24 mouse cellular contexts compared by ENCODE assay signal in the genomic region with DNA sequence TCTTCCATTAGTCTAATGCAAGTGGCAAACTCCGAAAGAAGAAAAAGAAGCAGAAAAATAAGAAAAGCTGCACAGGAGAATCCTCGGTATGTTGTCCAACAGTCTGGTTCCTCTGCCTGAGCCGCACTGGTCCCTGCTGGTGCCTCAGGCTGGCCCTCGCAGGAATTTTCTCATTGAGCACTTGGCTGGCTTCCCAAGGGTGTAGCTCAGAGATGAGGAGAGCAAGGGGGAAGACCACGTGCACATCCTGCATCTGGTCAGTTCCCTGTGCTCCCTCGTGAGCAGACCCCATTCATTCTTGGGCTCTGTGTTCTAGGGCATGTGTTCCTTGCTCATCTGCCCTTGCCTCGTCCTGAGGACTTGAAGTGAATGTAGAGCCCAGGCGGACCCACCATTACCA. TPM values are rescaled to one million over a fixed set of nuclear protein-coding genes. Genes with fewer than 3 reads are reported as not detected.
"Had no signal": no experiment of that assay in that cellular context is flagged by ENCODE, and none has a peak within 500 bp of the region (broad histone marks: within the 10 kb centered on the region; RNA-seq: fewer than 3 reads in every experiment).

No protein-coding gene starts in this region.

- DNase-seq: lung, adult 18-20 months; lung, postnatal 10 days; lung, postnatal 4 days; midbrain, embryonic 14.5 days; retina, postnatal 1 day; right cerebral cortex, adult 18-20 months; right cerebral cortex, postnatal 25 days; right cerebral cortex, postnatal 4 days; spleen, adult 18-20 months; thymus, adult 18-20 months; thymus, postnatal 14 days; thymus, postnatal 36 days had no signal

- H3K4me1 ChIP-seq: lung, embryonic 15.5 days; midbrain, embryonic 10.5 days; midbrain, embryonic 12.5 days; neural tube, embryonic 13.5 days had no signal

- H3K4me2 ChIP-seq: lung, embryonic 15.5 days; midbrain, embryonic 12.5 days; neural tube, embryonic 13.5 days; neural tube, embryonic 15.5 days had no signal

- H3K27ac ChIP-seq: lung, embryonic 15.5 days; midbrain, embryonic 10.5 days; midbrain, embryonic 12.5 days; neural tube, embryonic 13.5 days; neural tube, embryonic 15.5 days had no signal

- H3K4me3 ChIP-seq: lung, embryonic 15.5 days; midbrain, embryonic 10.5 days; midbrain, embryonic 12.5 days; myocyte; neural tube, embryonic 13.5 days; neural tube, embryonic 15.5 days had no signal

- ATAC-seq: midbrain, embryonic 16.5 days had no signal

- H3K27me3 ChIP-seq: lung, embryonic 15.5 days; midbrain, embryonic 12.5 days; neural tube, embryonic 13.5 days; neural tube, embryonic 15.5 days had no signal

- H3K9ac ChIP-seq: lung, embryonic 15.5 days; midbrain, embryonic 12.5 days; neural tube, embryonic 13.5 days; neural tube, embryonic 15.5 days had no signal

- H3K9me3 ChIP-seq: lung, embryonic 15.5 days; midbrain, embryonic 10.5 days; midbrain, embryonic 12.5 days; neural tube, embryonic 13.5 days; neural tube, embryonic 15.5 days had no signal

RNA-seq across cellular contexts. Expression of gene Mc1r, which starts 24.4 kb away (rescaled TPM):
- total RNA-seq: megakaryocyte, adult 5-6 weeks had no signal
- polyA plus RNA-seq: liver, embryonic 16.5 days; lung, embryonic 15.5 days; neural tube, embryonic 11.5 days; small intestine, adult 2 months; stomach, embryonic 16.5 days had no signal

RNA-seq across cellular contexts. Expression of gene Spire2, which starts 50.0 kb away (rescaled TPM):
- total RNA-seq: megakaryocyte, adult 5-6 weeks had no signal
